Mouse (Mus musculus) neutrophil, adult 83 days (primary cell): Measurements from ENCODE around the gene Spag5. TPM values are rescaled to one million over a fixed set of nuclear protein-coding genes. Genes with fewer than 3 reads are reported as not detected.

Experiments
- total RNA-seq, 2 experiments: library from RNA; stranded (reverse); gene quantifications; one replicate each; pipeline ENCODE4 v1.2.4; 2023

Gene Spag5
- total RNA-seq, result 10 to 100 TPM; 61.7 to 63.1 TPM

GRCm38 (mm10) chr11:78301357-78302084 is at the start of gene Spag5:
Gene Spag5 (plus strand): TSS chr11:78301529.

GRCm38 (mm10) chr11:78261380-78262352 is 39.7 kb upstream of the Spag5 start, which contains the start of gene 2610507B11Rik:
Gene 2610507B11Rik (plus strand): TSS chr11:78261752.

GRCm38 (mm10) chr11:78290654-78291053 is 10.7 kb upstream of the Spag5 start, which contains the start of gene BC030499:
Gene BC030499 (plus strand): TSS chr11:78290841.

GRCm38 (mm10) chr11:78322860-78323259 is 21.5 kb downstream of the Spag5 start, which contains the start of gene Aldoc:
Gene Aldoc (plus strand): TSS chr11:78322968.

GRCm38 (mm10) chr11:78327634-78328511 is 26.5 kb downstream of the Spag5 start, which contains the start of gene Pigs:
Gene Pigs (plus strand): TSS chr11:78328415.

GRCm38 (mm10) chr11:78343381-78344327 is 42.3 kb downstream of the Spag5 start, which contains the start of gene Unc119:
Gene Unc119 (plus strand): TSS chr11:78343482.

Other genes with a start within 250 kb of the Spag5 start
- gene Eral1, start 221.1 kb upstream of the Spag5 start, total RNA-seq, result 10 to 100 TPM; 15.4 to 16.7 TPM
- 10 to 100 TPM; 41.9 to 50.7 TPM for gene Fam222b, start 206.9 kb upstream of the Spag5 start, total RNA-seq
- 1 to 10 TPM; 6.3 to 8.1 TPM for gene Traf4, start 135.9 kb upstream of the Spag5 start, total RNA-seq
- 1 to 10 TPM; 4.3 to 7.2 TPM for gene Nek8, start 124.9 kb upstream of the Spag5 start, total RNA-seq
- gene Tlcd1, start 124.8 kb upstream of the Spag5 start, total RNA-seq, result 1 to 10 TPM; 6.0 to 7.4 TPM
- 1,000 to 10,000 TPM; 1,117 to 1,118 TPM for gene Rpl23a, start 117.9 kb upstream of the Spag5 start, total RNA-seq
- gene Rab34, start 113.1 kb upstream of the Spag5 start, total RNA-seq, result under 1 TPM in 1 of 2 experiments, not detected in 1; 0.46 TPM
- 1 to 10 TPM; 1.1 to 1.3 TPM for gene Proca1, start 108.1 kb upstream of the Spag5 start, total RNA-seq
- 10 to 100 TPM; 42.7 to 43.7 TPM for gene Sdf2, start 55.8 kb upstream of the Spag5 start, total RNA-seq
- gene Supt6, start 55.5 kb upstream of the Spag5 start, total RNA-seq, result 10 to 100 TPM; 40.2 to 42.4 TPM
- 10 to 100 TPM; 60.2 to 60.8 TPM for gene 2610507B11Rik, start 39.8 kb upstream of the Spag5 start, total RNA-seq
- under 1 TPM; 0.26 to 0.68 TPM for gene BC030499, start 10.7 kb upstream of the Spag5 start, total RNA-seq
- 1 to 10 TPM; 2.6 to 3.6 TPM for gene Aldoc, start 21.4 kb downstream of the Spag5 start, total RNA-seq
- 10 to 100 TPM; 37.7 to 40.2 TPM for gene Pigs, start 26.9 kb downstream of the Spag5 start, total RNA-seq
- gene Unc119, start 42.0 kb downstream of the Spag5 start, total RNA-seq, result 100 to 1,000 TPM; 106 to 112 TPM
- gene Foxn1, start 85.0 kb downstream of the Spag5 start, total RNA-seq, result under 1 TPM in 1 of 2 experiments, not detected in 1; 0.15 TPM
- gene Slc13a2, start 120.7 kb downstream of the Spag5 start, total RNA-seq, result under 1 TPM in 1 of 2 experiments, not detected in 1; 0.22 TPM
- 1 to 10 TPM in 1 of 2 experiments, under 1 TPM in 1; 0.79 to 2.1 TPM for gene Slc46a1, start 164.2 kb downstream of the Spag5 start, total RNA-seq
- gene Sarm1, start 196.2 kb downstream of the Spag5 start, total RNA-seq, result under 1 TPM; 0.29 to 0.35 TPM
- gene Vtn, start 197.6 kb downstream of the Spag5 start, total RNA-seq, result not detected
- not detected for gene Sebox, start 201.9 kb downstream of the Spag5 start, total RNA-seq
- 1 to 10 TPM; 8.0 to 9.7 TPM for gene Tmem199, start 210.6 kb downstream of the Spag5 start, total RNA-seq
- 10 to 100 TPM; 20.7 to 23.2 TPM for gene Poldip2, start 210.7 kb downstream of the Spag5 start, total RNA-seq
- 1 to 10 TPM; 5.8 to 7.1 TPM for gene Tnfaip1, start 234.8 kb downstream of the Spag5 start, total RNA-seq
- gene Ift20, start 234.8 kb downstream of the Spag5 start, total RNA-seq, result 10 to 100 TPM; 30.1 to 31.4 TPM
- 10 to 100 TPM; 11.5 to 11.6 TPM for gene Tmem97, start 249.2 kb downstream of the Spag5 start, total RNA-seq